Mouse (Mus musculus) liver, embryonic 12.5 days (tissue): ENCODE results near the gene Serinc1. TPM values are rescaled to one million over a fixed set of nuclear protein-coding genes. Genes with fewer than 3 reads are reported as not detected.
A peak's percentile ranks its signal among the peaks of the same experiment; 100 is the strongest.
"Not testable (repeated sequence)": the region's sequence is repeated elsewhere in the genome, so short reads cannot be mapped to it uniquely, and the experiment has no call there.

ENCODE experiments used
- ATAC-seq: fragments of 200-750 bp; cut with Nextera tagmentation; 2 replicates; pipeline ENCODE4 v1.8.0; 2017; ENCODE audit warnings: moderate number of reproducible peaks, mild to moderate bottlenecking, moderate library complexity
- H3K27ac ChIP-seq: fragments of 300-500 bp; sonication (generic); 2 replicates; pipeline ENCODE4 v1.5.1; 2016; ENCODE audit warnings: mild to moderate bottlenecking
- H3K27me3 ChIP-seq: fragments of 300-500 bp; sonication (generic); replicated peaks from 2 replicates; pipeline ENCODE4 v1.6.1; 2016; ENCODE audit warnings: mild to moderate bottlenecking, moderate library complexity
- H3K36me3 ChIP-seq: fragments of 300-500 bp; sonication (generic); 2 replicates; pipeline ENCODE4 v1.6.1; 2016; ENCODE audit warnings: mild to moderate bottlenecking, moderate library complexity
- H3K4me1 ChIP-seq: fragments of 300-500 bp; sonication (generic); 2 replicates; pipeline ENCODE4 v1.6.1; 2016
- H3K4me2 ChIP-seq: fragments of 300-500 bp; sonication (generic); 2 replicates; pipeline ENCODE4 v1.6.1; 2016; ENCODE audit warnings: mild to moderate bottlenecking, moderate library complexity
- H3K4me3 ChIP-seq: fragments of 300-500 bp; sonication (generic); 2 replicates; pipeline ENCODE4 v1.5.1; 2016; ENCODE audit warnings: mild to moderate bottlenecking, moderate library complexity
- H3K9ac ChIP-seq: fragments of 300-500 bp; sonication (generic); 2 replicates; pipeline ENCODE4 v1.6.1; 2016; ENCODE audit warnings: mild to moderate bottlenecking, moderate library complexity
- H3K9me3 ChIP-seq: fragments of 300-500 bp; sonication (generic); replicated peaks from 2 replicates; pipeline ENCODE4 v1.6.1; 2016; ENCODE audit warnings: mild to moderate bottlenecking, moderate library complexity
- WGBS: fragments of 180-500 bp; shearing (Covaris S2); methylation state at CpG from one replicate; pipeline ENCODE4 v1.1.7; 2016; ENCODE audit not compliant: insufficient replicate concordance; 5-methylcytosine and 5-hydroxymethylcytosine counted together
- polyA plus RNA-seq: library from polyadenylated mRNA; unstranded; fragments of >200 nt; fragmentation: Nextera tagmentation; extraction: Ambion mirVana; gene quantifications from 2 replicates; pipeline ENCODE4 v1.2.1, GENCODE M21; 2016

The Serinc1 gene
- polyA plus RNA-seq: 75.5 and 77.4 TPM in 2 replicates

DNA sequence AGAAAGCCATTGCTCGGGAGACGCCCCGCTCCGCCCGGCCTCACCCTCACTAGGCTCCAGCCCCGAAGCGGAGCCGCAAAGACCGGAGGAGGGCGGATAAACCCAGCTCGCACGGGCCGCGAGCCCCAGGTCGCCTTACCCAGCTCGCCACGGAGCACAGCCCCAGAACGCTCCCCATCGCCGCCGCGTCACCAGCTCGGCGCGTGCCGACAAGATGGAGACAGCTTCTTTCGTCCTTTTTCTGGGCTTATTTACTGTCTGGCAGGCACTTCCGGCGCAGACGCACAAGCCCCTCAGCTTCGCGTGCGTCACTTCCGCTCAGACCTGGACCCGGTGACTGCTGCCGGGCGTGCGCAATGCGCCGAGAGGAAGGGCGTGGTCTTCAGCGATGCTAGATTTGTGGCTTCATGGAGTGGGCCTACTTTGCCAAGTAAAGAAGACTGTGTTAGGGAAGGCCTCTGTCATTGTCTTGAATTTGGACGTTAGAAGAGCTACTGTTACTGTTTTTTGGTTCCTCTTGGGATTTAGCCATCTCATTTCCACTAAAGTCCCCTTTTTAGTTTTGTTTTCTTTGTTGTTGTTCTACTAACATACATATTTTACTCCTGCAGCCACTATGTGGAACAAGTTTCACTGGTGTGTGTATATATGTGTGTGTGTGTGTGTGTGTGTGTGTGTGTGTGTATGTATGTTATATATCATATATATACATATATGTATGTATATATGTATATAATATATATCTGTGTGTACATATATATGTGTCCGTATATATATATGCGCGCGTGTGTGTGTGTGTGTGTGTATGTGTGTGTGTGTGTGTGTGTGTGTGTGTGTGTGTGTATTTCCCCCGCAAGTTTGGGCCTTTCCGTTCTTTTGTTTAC is at the start of gene Serinc1:
Gene Serinc1 (minus strand): TSS at position 313 of the 884 bp plus-strand sequence.
- H3K9me3 ChIP-seq: no peaks in the 10 kb centered on the region
- H3K27ac ChIP-seq: peak within 1 kb of the TSS; percentile 97
- 11% methylated on average over 49 of the region's 49 CpGs for WGBS
- H3K4me2 ChIP-seq: peak within 1 kb of the TSS; percentile 66
- H3K27me3 ChIP-seq: no peaks in the 10 kb centered on the region
- H3K36me3 ChIP-seq: peaks cover 8% of the 10 kb centered on the region
- peak within 1 kb of the TSS; percentile 91 for H3K9ac ChIP-seq
- peak within 1 kb of the TSS; percentile 88 for H3K4me3 ChIP-seq
- H3K4me1 ChIP-seq: peaks cover 32% of the 10 kb centered on the region
- ATAC-seq: peak; percentile 99

DNA sequence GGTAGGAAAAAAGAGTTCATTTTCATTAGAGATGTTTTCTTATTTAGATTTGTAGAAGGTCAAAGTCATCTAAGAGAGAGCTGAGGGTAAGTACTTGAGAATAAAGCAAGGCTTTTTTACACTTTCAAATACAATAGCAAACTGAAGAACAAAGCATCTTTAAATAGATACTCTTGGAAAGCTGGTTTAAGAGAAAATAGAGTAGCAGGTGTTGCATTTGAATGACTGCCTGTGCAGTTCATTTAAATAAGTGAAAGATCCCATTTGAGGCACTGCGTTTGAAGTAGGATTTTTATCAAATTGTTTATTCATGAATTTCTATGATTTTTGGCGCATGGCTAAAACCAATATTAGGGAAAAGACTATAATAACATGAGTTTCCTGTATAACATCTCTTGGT is 44.4 kb upstream of the Serinc1 start:
- H3K9me3 ChIP-seq: no peaks in the 10 kb centered on the region
- H3K27ac ChIP-seq: no peak overlapping the region
- no peak overlapping the region for H3K4me2 ChIP-seq
- no peaks in the 10 kb centered on the region for H3K27me3 ChIP-seq
- no peaks in the 10 kb centered on the region for H3K36me3 ChIP-seq
- H3K4me1 ChIP-seq: no peaks in the 10 kb centered on the region
- no peak for ATAC-seq
- 61% methylated on average over 2 of the region's 2 CpGs for WGBS
- no peak overlapping the region for H3K4me3 ChIP-seq
- H3K9ac ChIP-seq: no peak overlapping the region

DNA sequence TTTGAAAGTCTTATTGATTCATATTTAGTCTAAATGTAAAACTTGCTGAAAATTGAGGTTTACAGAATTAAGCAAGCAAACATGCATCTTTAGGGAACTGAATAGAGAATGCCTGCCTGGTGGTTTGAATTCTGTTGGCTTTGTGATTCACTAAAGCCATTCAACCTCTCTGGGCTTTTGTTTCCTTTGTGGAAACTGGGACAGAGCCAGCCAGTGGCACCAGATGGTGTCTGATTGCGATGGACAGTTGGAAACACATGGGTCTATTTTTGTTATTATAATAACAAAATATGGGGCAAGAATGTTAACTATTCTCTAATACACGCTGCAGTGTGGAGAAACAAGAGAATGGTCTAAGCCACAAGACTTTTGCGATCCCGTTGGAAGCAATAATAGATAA is 39.8 kb upstream of the Serinc1 start:
- no peak overlapping the region for H3K4me3 ChIP-seq
- no peaks in the 10 kb centered on the region for H3K27me3 ChIP-seq
- no peaks in the 10 kb centered on the region for H3K36me3 ChIP-seq
- no peaks in the 10 kb centered on the region for H3K9me3 ChIP-seq
- no peak overlapping the region for H3K4me2 ChIP-seq
- WGBS: 71% methylated on average over 4 of the region's 4 CpGs
- H3K27ac ChIP-seq: no peak overlapping the region
- H3K9ac ChIP-seq: no peak overlapping the region
- H3K4me1 ChIP-seq: no peaks in the 10 kb centered on the region
- no peak for ATAC-seq

GRCm38 (mm10) chr10:57571211-57571730 is 38.9 kb upstream of the Serinc1 start:
- H3K9ac ChIP-seq: no peak overlapping the region
- no peaks in the 10 kb centered on the region for H3K9me3 ChIP-seq
- H3K27me3 ChIP-seq: no peaks in the 10 kb centered on the region
- no peak overlapping the region for H3K4me2 ChIP-seq
- H3K36me3 ChIP-seq: no peaks in the 10 kb centered on the region
- WGBS: 26% methylated on average over 8 of the region's 8 CpGs
- no peak overlapping the region for H3K27ac ChIP-seq
- no peaks in the 10 kb centered on the region for H3K4me1 ChIP-seq
- no peak overlapping the region for H3K4me3 ChIP-seq
- ATAC-seq: no peak

DNA sequence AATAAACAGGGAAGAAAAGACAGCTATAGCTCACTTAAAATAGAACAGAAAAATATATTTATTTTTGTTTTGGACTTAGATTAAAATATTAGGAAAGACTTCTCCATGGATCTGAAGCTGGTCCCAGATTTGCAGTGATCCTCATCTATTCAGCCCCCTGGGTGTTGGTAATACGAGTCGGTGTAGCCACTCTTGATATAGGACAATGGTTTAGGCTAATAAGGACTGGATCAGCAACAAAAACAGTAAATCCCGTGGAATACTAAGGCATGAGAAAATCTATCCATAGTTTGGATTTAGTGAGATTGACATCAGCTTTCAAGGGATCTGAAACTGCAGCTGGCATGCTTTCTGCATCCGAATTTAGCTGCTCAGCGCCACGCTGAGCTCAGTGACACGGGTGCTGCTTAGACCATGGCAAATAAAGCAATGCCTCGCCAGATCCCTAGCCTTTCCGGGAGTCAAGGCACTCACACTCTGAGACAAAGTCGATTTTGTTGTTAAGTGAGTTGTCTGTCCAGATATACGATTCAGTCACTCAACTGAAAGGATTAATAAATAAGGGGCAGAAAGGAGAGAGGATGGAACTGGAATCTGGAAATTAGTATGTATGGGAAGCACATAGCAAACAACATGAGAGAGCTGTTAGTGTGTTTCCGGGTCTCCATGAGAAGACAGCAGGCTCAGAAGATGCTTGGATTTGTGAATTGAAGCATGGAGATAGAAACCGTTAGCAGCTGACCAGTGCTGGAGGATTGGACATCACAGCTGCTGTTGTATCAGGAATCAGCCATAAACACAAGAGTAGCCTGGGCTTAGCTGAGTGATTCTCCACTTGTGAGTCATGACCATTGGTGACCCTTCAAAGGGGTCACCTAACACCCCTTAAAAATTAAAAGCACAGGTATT is 36.9 kb upstream of the Serinc1 start:
- Histone ChIP-seq H3K9me3 (no peaks in the 10 kb centered on the region), H3K36me3 (no peaks in the 10 kb centered on the region), H3K27me3 (no peaks in the 10 kb centered on the region), H3K27ac (no peak overlapping the region), H3K9ac (no peak overlapping the region), H3K4me2 (no peak overlapping the region), H3K4me3 (no peak overlapping the region), H3K4me1 (no peaks in the 10 kb centered on the region)
- WGBS: 67% methylated on average over 13 of the region's 13 CpGs
- ATAC-seq: no peak

DNA sequence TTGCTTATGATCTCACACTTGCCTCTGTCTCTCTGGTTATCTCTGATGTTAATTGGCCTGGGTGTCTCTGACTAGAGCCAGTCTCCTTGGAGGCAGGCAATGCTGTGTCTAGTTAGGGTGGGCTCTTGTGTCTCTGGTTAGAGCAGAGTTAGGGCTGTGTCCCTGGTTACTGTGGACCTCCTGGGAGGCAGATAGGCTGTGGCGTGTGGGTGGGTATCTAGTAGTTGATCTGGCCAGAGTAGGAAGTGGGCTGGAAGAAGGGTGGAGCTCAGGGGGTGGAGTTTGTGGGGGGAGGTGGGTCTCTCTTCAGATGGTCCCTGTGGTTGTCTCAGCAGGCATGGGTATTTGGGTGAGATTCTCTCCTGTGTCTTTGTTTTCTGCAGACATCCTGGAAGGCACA is 33.9 kb upstream of the Serinc1 start:
- H3K9ac ChIP-seq: no peak overlapping the region
- 19% methylated on average over 1 of the region's 1 CpGs for WGBS
- H3K4me1 ChIP-seq: no peaks in the 10 kb centered on the region
- H3K27me3 ChIP-seq: no peaks in the 10 kb centered on the region
- no peak overlapping the region for H3K4me2 ChIP-seq
- no peak overlapping the region for H3K4me3 ChIP-seq
- H3K9me3 ChIP-seq: no peaks in the 10 kb centered on the region
- ATAC-seq: no peak
- no peak overlapping the region for H3K27ac ChIP-seq
- H3K36me3 ChIP-seq: no peaks in the 10 kb centered on the region

GRCm38 (mm10) chr10:57557597-57557996 is 25.3 kb upstream of the Serinc1 start:
- H3K4me2 ChIP-seq: no peak overlapping the region
- H3K4me1 ChIP-seq: no peaks in the 10 kb centered on the region
- H3K27ac ChIP-seq: no peak overlapping the region
- WGBS: 69% methylated on average over 5 of the region's 5 CpGs
- no peaks in the 10 kb centered on the region for H3K27me3 ChIP-seq
- no peak overlapping the region for H3K4me3 ChIP-seq
- ATAC-seq: no peak
- H3K36me3 ChIP-seq: no peaks in the 10 kb centered on the region
- no peaks in the 10 kb centered on the region for H3K9me3 ChIP-seq
- no peak overlapping the region for H3K9ac ChIP-seq

- Histone ChIP-seq H3K4me3 (no peak overlapping the region), H3K27me3 (no peaks in the 10 kb centered on the region)
These were observed 21.4 kb upstream of the Serinc1 start for GRCm38 (mm10) chr10:57553719-57554118.

GRCm38 (mm10) chr10:57549631-57550030 is 17.3 kb upstream of the Serinc1 start:
- no peaks in the 10 kb centered on the region for H3K36me3 ChIP-seq
- H3K4me2 ChIP-seq: no peak overlapping the region
- no peak overlapping the region for H3K9ac ChIP-seq
- ATAC-seq: no peak
- H3K27me3 ChIP-seq: no peaks in the 10 kb centered on the region
- no peak overlapping the region for H3K27ac ChIP-seq
- H3K4me3 ChIP-seq: no peak overlapping the region
- no peaks in the 10 kb centered on the region for H3K4me1 ChIP-seq
- WGBS: 67% methylated on average over 4 of the region's 4 CpGs
- no peaks in the 10 kb centered on the region for H3K9me3 ChIP-seq

More at GRCm38 (mm10) chr10:57553719-57554118, 21.4 kb upstream of the Serinc1 start:
- Histone ChIP-seq H3K36me3 (no peaks in the 10 kb centered on the region), H3K27ac (no peak overlapping the region), H3K9ac (no peak overlapping the region), H3K9me3 (no peaks in the 10 kb centered on the region), H3K4me1 (no peaks in the 10 kb centered on the region), H3K4me2 (no peak overlapping the region)
- WGBS: 64% methylated on average over 1 of the region's 1 CpGs
- no peak for ATAC-seq

DNA sequence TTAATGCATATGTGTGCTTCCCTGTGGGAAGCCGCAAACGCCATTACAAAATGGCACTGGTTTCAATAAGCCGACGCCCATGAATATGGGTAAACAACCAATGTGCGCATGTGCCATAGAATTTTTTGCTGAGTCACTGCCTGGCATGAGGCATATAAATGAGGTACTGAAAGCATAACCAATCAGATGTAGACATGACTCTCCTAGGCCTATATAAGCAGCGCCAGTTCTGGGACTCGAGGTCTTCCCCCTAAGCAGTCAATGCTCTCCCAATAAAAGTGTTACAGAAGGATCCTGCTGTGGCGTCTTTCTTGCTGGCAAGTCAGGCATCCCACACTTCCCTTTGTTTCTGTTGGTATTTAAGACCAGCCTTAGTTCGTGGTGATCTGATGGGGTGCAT is 11.6 kb upstream of the Serinc1 start:
- WGBS: 78% methylated on average over 9 of the region's 9 CpGs
- not testable (repeated sequence) for H3K36me3 ChIP-seq, H3K4me2 ChIP-seq, H3K4me3 ChIP-seq, H3K27ac ChIP-seq, ATAC-seq, H3K27me3 ChIP-seq, H3K4me1 ChIP-seq, H3K9me3 ChIP-seq, H3K9ac ChIP-seq

DNA sequence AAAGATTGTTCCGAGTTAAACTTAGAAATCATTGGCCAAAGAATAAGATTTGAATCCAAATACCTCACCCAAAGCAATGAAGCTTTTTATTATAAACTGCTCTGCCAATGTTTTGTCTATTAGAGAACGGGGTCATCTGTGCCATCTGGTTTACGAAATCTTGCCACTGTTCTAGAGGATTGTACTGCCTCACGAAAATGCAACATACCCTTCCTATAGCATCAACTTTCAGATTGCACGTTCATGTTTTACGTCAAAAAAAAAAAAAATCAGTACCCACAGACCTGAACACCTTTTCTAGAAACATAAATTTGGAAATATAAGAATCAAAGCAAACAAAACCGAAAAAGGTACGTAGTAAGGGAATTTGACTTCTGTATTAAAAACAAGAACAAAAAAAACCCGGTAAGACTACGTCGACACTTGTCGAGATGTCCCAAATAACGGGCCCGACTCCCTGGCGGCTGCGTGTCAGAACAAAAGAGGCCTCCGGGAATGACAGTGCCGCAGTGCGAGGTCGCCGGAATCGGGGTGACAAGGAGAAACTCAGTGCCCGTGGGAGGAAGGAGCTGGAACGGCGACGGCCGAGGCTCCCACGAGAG is 613 bp downstream of the Serinc1 start:
- WGBS: 3% methylated on average over 28 of the region's 28 CpGs
- Histone ChIP-seq H3K27ac (peak overlapping the region; percentile 97), H3K9me3 (no peaks in the 10 kb centered on the region), H3K36me3 (peaks cover 15% of the 10 kb centered on the region), H3K9ac (peak overlapping the region; percentile 91), H3K27me3 (no peaks in the 10 kb centered on the region), H3K4me1 (peaks cover 32% of the 10 kb centered on the region), H3K4me2 (peak overlapping the region; percentile 66), H3K4me3 (peak overlapping the region; percentile 88)
- no peak for ATAC-seq
